Mouse (Mus musculus): Measurements from ENCODE around the gene Sowahd.
"Not testable (repeated sequence)": the region's sequence is repeated elsewhere in the genome, so short reads cannot be mapped to it uniquely, and the experiment has no call there.

The Sowahd gene

GRCm38 (mm10) chrX:37048066-37048889 lies at the start of gene Sowahd:
TSS of gene Sowahd (plus strand) at chrX:37048845.
- no peak for DNase-seq (ENCODE audit: low spot score in 2 of 2)

DNA sequence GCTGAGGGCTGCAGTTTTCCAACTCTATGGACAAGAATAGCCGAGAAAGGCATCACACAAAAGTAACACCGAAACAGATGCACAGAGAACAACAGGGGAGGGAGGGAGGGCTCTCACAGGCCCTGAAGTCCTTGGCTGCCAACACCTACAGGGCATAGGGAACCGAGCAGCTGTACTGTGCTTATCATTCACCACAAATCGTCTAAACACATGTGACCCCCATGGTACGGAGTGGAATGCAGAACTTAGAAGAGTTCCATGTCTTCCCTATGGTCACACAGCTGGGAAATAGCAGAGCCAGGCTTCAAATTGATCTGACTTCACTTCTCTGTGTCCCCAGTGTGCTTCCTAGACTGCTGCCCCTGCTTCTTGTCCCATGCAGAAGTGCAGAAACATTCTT lies 34.8 kb upstream of the Sowahd start:
- DNase-seq (ENCODE audit: low spot score in 2 of 2): no peak

DNA sequence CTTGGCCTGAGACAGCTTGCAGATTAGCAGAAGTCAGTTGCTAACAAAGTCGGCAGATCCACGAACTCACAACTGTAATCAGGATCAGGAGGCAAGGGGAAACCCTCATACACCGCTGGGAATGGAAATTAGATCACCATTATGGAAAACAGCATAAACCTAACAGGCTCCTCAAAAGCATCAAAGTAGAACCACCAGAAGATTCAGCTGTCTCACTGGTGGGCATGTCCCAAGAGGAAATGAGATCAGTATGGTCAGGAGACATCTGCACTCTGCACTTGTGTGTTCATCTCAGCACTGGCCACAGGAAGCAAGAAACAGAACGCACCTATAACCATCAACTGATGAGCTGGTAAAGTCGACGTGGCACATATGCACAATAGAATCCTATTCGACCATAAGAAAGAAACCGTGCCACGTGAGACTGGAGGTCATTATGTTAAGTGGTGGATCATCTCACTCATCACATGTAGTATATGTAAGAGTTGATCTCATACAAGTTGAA lies 30.4 kb upstream of the Sowahd start:
- DNase-seq (ENCODE audit: low spot score in 2 of 2): no peak

- no peak for DNase-seq (ENCODE audit: low spot score in 2 of 2)
Measured at GRCm38 (mm10) chrX:37019045-37019444, 29.6 kb upstream of the Sowahd start.

DNA sequence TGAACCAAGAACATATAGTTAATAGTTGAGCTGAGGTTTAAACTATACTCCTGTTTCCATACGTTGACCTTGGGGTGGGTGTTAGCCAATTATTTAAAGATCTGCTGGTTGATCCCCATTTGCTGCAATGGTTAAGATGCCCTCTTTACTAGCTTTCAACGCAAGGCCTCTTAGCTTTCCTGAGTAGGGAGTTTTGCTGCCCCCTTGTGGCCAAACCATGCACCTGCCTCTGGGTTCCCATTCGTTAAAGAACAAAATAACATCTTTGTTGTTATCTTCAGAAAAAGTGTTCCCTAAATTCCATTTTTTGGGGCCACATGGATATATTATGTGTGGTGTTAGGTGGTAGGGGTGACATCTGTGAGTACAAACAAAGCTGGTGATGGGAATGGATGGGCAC lies 26.0 kb upstream of the Sowahd start:
- peak in 1 of 2 experiments; percentile 39 for DNase-seq (ENCODE audit: low spot score in 2 of 2)

DNA sequence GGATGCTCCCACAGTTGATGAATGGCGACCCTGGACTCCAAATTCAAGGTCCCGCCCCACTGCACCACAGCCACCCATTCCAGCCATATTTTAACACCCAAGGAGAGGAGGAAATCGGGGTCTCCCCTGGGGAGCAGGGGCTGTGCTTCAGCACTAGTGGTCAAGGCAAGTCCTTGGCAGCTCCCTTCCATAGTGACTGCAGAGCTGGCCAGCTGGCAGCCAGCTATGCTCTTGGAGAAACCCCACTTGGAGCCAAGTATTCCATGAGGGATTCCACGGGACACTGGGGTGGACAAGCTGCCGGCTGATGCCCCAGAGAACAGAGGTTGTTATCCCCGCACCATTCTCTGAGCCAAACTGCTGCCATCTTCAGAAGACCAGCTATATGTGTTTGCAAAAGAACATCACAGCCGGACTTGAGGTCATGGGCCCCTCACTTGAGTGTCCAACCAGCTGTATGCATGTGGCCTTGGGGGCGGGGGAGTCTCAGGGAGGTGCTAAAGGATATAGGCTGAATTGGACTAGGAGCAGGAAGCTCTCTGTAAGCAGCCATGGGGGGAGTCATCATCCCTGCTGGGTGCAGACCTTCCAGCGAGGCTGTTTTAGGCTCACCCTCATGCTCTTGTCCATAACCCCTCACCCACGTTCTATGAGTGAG lies 24.9 kb upstream of the Sowahd start:
- peak in 1 of 2 experiments; percentile 24 for DNase-seq (ENCODE audit: low spot score in 2 of 2)

DNA sequence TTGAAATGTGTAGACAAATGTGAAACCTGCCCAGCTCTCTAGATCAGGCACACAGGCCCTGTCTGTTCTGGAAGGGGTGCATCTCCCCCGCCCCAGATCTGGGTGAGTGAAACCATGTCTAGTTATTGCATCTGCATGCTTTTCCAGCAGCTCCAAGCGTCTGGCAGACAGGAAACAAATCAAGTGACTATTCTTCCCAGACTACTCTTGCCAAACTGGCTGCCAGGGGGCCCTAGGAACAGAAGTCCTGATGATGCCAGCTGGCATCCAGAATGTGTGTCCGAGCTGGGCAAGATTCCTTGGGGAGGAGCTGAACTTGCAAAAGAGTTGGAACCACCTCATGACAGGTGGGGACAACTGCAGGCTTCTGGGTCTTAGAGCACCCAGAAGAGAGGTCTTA lies 20.3 kb upstream of the Sowahd start:
- DNase-seq (ENCODE audit: low spot score in 2 of 2): peak; percentile 19 to 32

- peak in 1 of 2 experiments; percentile 12 for DNase-seq (ENCODE audit: low spot score in 2 of 2)
Measured at GRCm38 (mm10) chrX:37042726-37043125, 5.9 kb upstream of the Sowahd start.

- no peak for DNase-seq (ENCODE audit: low spot score in 2 of 2)
Measured at GRCm38 (mm10) chrX:37048890-37049823, 512 bp downstream of the Sowahd start.

- no peak for DNase-seq (ENCODE audit: low spot score in 2 of 2)
Measured at GRCm38 (mm10) chrX:37063902-37064301, 15.3 kb downstream of the Sowahd start.

GRCm38 (mm10) chrX:37067299-37067698 lies 18.7 kb downstream of the Sowahd start:
- DNase-seq (ENCODE audit: low spot score in 2 of 2): no peak

- DNase-seq (ENCODE audit: low spot score in 2 of 2): no peak
Measured at GRCm38 (mm10) chrX:37068766-37069165, 20.1 kb downstream of the Sowahd start.

- DNase-seq (ENCODE audit: low spot score in 2 of 2): peak in 1 of 2 experiments; percentile 19
Measured at GRCm38 (mm10) chrX:37074262-37074892, 25.7 kb downstream of the Sowahd start.

- no peak for DNase-seq (ENCODE audit: low spot score in 2 of 2)
Measured at GRCm38 (mm10) chrX:37076651-37077050, 28.0 kb downstream of the Sowahd start.

- not testable (repeated sequence) for DNase-seq (ENCODE audit: low spot score in 2 of 2)
Measured at GRCm38 (mm10) chrX:37080345-37080744, 31.7 kb downstream of the Sowahd start.

- DNase-seq (ENCODE audit: low spot score in 2 of 2): no peak
Measured at GRCm38 (mm10) chrX:37081194-37081593, 32.5 kb downstream of the Sowahd start.

DNA sequence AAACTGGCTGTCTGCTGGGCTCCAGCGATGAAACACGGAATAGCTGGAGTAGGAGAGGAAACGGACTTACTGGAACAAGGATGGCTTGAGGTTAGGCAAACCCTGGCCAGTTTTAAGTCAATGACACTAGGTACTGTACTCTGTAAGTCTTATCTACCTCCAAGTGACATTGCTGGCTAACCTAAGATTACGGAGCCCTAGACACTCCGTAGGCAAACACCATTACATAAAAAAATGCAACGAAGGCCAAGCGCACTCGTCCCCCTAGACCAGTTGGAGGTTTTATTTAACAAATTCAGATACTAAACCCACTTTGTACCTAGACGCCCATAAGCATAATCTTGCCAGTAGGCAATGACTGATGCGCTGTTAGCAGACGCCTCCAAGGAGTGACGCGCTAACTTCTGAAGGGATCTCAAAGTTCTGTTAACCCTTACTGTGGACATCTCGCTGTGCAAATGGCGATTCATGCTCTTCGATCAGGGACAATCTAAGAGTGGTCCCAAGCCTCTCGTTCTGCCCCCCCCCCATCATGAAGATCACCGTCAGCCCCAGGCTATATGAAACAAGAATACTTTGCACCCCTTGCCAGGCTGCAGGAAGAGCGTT lies 35.8 kb downstream of the Sowahd start:
- DNase-seq (ENCODE audit: low spot score in 2 of 2): no peak

DNA sequence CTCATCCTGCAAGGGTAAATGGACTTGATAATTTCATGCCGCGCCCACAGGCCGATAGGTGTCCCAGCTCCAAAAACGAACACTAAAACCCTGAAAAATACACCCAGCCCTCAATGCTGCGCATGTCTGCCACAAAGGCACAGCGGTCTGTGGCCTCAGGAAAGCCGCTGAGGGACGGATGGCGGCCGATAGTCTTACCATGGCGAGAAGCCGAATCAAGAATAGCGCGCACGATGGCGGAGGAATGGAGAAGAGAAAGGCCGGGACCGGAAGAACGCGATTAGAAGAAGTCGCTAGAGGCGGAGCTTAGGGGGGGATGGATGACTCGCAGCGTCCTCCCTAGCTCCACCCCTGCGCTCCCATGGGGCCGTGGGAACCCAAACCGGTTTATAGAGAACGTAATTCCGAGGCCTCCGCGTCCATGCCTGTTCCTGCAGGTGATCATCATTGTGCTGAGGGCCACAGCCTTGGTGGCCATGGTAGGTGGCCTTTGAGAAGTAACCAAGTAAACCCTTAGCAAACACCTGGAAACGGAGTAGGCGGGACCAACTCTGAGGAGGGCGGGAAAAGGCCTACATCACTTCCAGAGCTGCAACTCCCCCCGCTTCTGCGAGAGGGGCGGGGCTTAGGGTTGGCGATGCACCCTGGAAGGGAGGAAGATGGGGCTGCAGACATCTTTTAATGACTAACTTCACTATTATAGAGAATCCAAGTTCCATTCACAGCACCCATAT lies 36.4 kb downstream of the Sowahd start, which contains the start of gene Rpl39:
Gene Rpl39 (minus strand): TSS at position 476 of the 734 bp plus-strand sequence.
- peak; percentile 84 to 91 for DNase-seq (ENCODE audit: low spot score in 2 of 2)

- DNase-seq (ENCODE audit: low spot score in 2 of 2): no peak
Measured at GRCm38 (mm10) chrX:37085665-37086064, 37.0 kb downstream of the Sowahd start.

DNA sequence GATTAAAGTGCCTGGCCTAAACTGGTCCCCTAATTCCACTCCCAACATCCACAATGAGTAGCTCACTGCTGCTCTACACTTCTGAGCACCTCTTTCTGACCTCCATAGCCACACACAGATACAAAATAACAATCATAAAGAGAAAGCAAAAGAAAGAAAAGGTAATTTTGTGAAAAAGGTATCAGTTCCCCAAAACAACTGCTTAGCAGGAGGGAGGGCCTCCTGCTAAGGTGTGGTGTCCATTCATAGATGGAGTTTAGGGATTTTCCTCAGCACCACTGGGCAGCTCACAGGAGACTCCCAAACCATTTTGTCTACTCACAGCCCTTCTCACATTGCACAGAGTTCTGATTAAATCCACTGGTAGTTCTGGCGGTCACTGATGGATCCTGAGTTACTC lies 40.1 kb downstream of the Sowahd start:
- no peak for DNase-seq (ENCODE audit: low spot score in 2 of 2)
